Mouse (Mus musculus) lung, postnatal 0 days (tissue): ENCODE results near the gene 2210408I21Rik. TPM values are rescaled to one million over a fixed set of nuclear protein-coding genes. Genes with fewer than 3 reads are reported as not detected.
A peak's percentile ranks its signal among the peaks of the same experiment; 100 is the strongest.

Experiments
- ATAC-seq: fragments of 200-750 bp; cut with Nextera tagmentation; 2 replicates; pipeline ENCODE4 v1.8.0; 2017; ENCODE audit warnings: moderate library complexity
- DNase-seq: peaks from one replicate; pipeline ENCODE4 v3.0.0-alpha.2; 2016; ENCODE audit warnings: low spot score
- H3K27ac ChIP-seq: fragments of 300-500 bp; sonication (generic); 2 replicates; pipeline ENCODE4 v1.5.1; 2014; ENCODE audit warnings: antibody characterized with exemption, mild to moderate bottlenecking, low read length, mixed read lengths
- H3K27me3 ChIP-seq: fragments of 300-500 bp; sonication (generic); replicated peaks from 2 replicates; pipeline ENCODE4 v1.6.1; 2014; ENCODE audit warnings: low read length, mixed read lengths; ENCODE audit not compliant: insufficient read depth
- H3K36me3 ChIP-seq: fragments of 300-500 bp; sonication (generic); 2 replicates; pipeline ENCODE4 v1.6.1; 2014; ENCODE audit warnings: low read length, mixed read lengths; ENCODE audit not compliant: insufficient read depth
- H3K4me1 ChIP-seq: fragments of 300-500 bp; sonication (generic); 2 replicates; pipeline ENCODE4 v1.6.1; 2014; ENCODE audit warnings: antibody characterized with exemption, low read depth, low read length, mixed read lengths; ENCODE audit not compliant: insufficient read depth
- H3K4me2 ChIP-seq: fragments of 300-500 bp; sonication (generic); replicated peaks from 2 replicates; pipeline ENCODE4 v1.6.1; 2014; ENCODE audit warnings: low read depth, mild to moderate bottlenecking, low read length, moderate library complexity, mixed read lengths
- H3K4me3 ChIP-seq: fragments of 300-500 bp; sonication (generic); 2 replicates; pipeline ENCODE4 v1.5.1; 2014; ENCODE audit warnings: low read depth, low read length
- H3K9ac ChIP-seq: fragments of 300-500 bp; sonication (generic); replicated peaks from 2 replicates; pipeline ENCODE4 v1.6.1; 2014; ENCODE audit warnings: low read depth, mild to moderate bottlenecking
- H3K9me3 ChIP-seq: fragments of 300-500 bp; sonication (generic); 2 replicates; pipeline ENCODE4 v1.6.1; 2016; ENCODE audit warnings: low read length, mixed read lengths
- CTCF ChIP-seq: IDR thresholded peaks from 2 replicates; pipeline ENCODE4 v1.5.1; 2016; ENCODE audit warnings: antibody characterized with exemption, mild to moderate bottlenecking
- EP300 ChIP-seq: IDR thresholded peaks from 2 replicates; pipeline ENCODE4 v1.6.1; 2016; ENCODE audit warnings: antibody characterized with exemption, mild to moderate bottlenecking, control low read depth
- WGBS: fragments of 180-500 bp; shearing (Covaris S2); extraction: QIAGEN DNeasy Blood & Tissue Kit; methylation state at CpG from one replicate; pipeline ENCODE4 v1.1.7; 2014; 5-methylcytosine and 5-hydroxymethylcytosine counted together
- polyA plus RNA-seq: library from polyadenylated mRNA; unstranded; fragments of >200 nt; fragmentation: Nextera tagmentation; extraction: Ambion mirVana; gene quantifications from 2 replicates; pipeline ENCODE4 v1.2.1, GENCODE M21; 2015

2210408I21Rik gene
- polyA plus RNA-seq, 1 experiment from 2014 or later: 5.3 TPM

DNA sequence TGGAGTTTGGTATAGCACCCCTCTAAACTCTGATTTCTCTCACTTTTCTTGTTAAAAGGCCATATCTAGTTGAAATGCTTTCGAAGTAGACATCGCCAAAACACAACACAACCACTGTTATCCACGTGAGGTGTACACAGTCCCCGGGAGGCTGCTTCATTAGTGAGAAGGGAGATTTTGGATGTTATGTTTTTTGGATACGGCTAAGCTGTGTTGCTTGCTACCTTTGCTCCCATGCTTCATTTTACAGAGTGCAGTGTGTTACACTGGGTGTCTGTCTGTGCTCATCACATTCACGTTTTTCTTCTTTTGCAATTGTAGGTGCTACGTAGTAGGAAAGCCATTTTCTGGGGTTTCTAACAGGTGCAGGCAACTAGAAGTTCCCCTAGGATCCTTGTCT, 262.3 kb downstream of the 2210408I21Rik start:
- DNase-seq (no peak), ATAC-seq (no peak)
- no peak overlapping the region for H3K9ac ChIP-seq
- H3K4me3 ChIP-seq: no peak overlapping the region
- no peaks in the 10 kb centered on the region for H3K9me3 ChIP-seq
- no peaks in the 10 kb centered on the region for H3K4me1 ChIP-seq
- no peak for TF ChIP-seq EP300
- no peak for TF ChIP-seq CTCF
- no peak overlapping the region for H3K27ac ChIP-seq
- H3K27me3 ChIP-seq: no peaks in the 10 kb centered on the region
- no peak overlapping the region for H3K4me2 ChIP-seq
- no peaks in the 10 kb centered on the region for H3K36me3 ChIP-seq
- 85% methylated on average over 7 of the region's 7 CpGs for WGBS

DNA sequence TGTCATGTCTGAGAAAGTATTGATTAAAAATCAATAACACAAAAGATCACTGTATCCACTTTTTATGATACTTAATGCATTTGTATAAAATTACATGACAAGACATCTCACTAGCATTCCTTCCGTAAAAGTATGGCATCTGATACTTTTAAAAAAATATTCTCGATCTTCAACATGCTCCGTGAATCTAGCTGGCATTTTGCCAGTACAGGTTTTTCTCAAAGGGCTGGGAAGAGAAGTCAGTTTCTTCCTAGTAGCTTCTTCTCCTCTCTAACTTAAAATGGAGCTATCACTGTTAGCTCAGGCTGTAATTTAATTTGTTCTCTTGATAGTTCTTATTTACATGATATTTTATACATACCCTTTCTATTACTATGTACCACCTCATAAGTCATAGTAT, 263.1 kb downstream of the 2210408I21Rik start:
- H3K27me3 ChIP-seq: no peaks in the 10 kb centered on the region
- H3K4me1 ChIP-seq: no peaks in the 10 kb centered on the region
- WGBS: 64% methylated on average over 3 of the region's 3 CpGs
- H3K4me3 ChIP-seq: no peak overlapping the region
- ATAC-seq: no peak
- no peak for TF ChIP-seq EP300
- no peak for TF ChIP-seq CTCF
- no peak for DNase-seq
- no peak overlapping the region for H3K27ac ChIP-seq
- H3K9ac ChIP-seq: no peak overlapping the region
- no peaks in the 10 kb centered on the region for H3K36me3 ChIP-seq
- H3K4me2 ChIP-seq: no peak overlapping the region
- no peaks in the 10 kb centered on the region for H3K9me3 ChIP-seq

DNA sequence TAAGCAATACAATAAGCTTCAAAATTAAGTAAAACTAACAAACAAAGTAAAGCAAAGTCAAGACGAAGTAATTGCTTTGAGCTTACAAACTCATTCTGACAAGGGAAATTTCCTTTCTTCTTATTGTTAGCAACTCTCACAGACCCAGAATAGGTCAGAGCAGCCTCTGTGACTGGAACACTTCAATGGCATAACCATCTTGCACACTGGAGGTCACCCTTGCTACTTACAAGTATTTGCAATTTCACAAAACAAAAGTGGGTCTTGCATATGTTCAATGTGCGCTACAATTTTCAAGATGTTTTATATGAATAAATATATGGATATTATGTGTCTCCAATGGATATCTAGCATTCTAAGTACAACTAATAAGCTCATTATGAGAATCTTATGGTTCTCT, 265.4 kb downstream of the 2210408I21Rik start:
- TF ChIP-seq EP300: no peak
- no peak for TF ChIP-seq CTCF
- Histone ChIP-seq H3K9me3 (no peaks in the 10 kb centered on the region), H3K27me3 (no peaks in the 10 kb centered on the region), H3K4me3 (no peak overlapping the region), H3K9ac (no peak overlapping the region), H3K36me3 (no peaks in the 10 kb centered on the region), H3K4me2 (no peak overlapping the region), H3K4me1 (no peaks in the 10 kb centered on the region), H3K27ac (no peak overlapping the region)
- WGBS: 79% methylated on average over 2 of the region's 2 CpGs
- DNase-seq: no peak
- ATAC-seq: no peak

DNA sequence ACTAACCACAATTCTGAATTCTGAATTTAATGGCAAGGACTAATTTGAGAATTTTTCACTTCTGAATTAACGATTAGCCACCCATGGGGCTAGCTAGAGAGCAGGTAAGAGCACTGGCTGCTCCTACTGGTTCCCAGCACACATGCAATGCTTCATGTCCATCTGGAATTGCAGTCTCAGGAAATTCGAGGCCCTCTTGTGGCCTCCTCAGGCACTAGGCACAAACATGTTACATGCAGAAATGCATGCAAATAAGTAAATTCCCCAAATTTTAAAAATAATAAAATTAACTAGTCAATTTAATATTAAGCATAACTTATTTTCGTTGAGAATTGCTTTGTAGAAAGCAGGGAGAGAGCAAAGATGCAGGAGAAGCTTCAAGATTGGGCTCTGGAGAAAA, 273.2 kb downstream of the 2210408I21Rik start:
- Histone ChIP-seq H3K4me3 (no peak overlapping the region), H3K36me3 (no peaks in the 10 kb centered on the region), H3K9me3 (no peaks in the 10 kb centered on the region), H3K4me1 (no peaks in the 10 kb centered on the region), H3K27me3 (no peaks in the 10 kb centered on the region), H3K9ac (no peak overlapping the region), H3K4me2 (no peak overlapping the region), H3K27ac (no peak overlapping the region)
- 66% methylated on average over 3 of the region's 3 CpGs for WGBS
- TF ChIP-seq EP300: no peak
- TF ChIP-seq CTCF: peak; percentile 22
- no peak for ATAC-seq
- no peak for DNase-seq

DNA sequence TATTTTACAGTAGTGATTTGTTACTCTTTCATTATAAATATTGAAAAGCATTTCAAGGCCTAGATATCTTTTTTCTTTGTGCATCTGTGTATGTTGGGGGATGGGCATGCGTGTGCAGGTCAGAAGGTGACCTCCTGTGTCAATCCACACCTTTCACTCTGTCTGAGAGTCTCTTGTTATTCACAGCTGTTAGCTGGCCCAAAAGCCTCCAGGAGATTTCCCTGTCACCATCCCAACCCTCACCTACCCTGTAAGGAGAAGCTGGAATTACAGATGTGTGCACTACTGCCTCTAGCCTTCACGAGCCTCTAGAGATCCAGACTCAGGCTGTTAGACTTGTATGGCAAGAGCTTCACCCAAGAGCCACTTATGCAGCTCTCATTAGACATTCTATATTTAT, 274.5 kb downstream of the 2210408I21Rik start:
- no peaks in the 10 kb centered on the region for H3K36me3 ChIP-seq
- no peak overlapping the region for H3K4me2 ChIP-seq
- H3K4me1 ChIP-seq: no peaks in the 10 kb centered on the region
- H3K4me3 ChIP-seq: no peak overlapping the region
- ATAC-seq (no peak), DNase-seq (no peak)
- 20% methylated on average over 2 of the region's 2 CpGs for WGBS
- H3K27me3 ChIP-seq: no peaks in the 10 kb centered on the region
- H3K27ac ChIP-seq: no peak overlapping the region
- H3K9me3 ChIP-seq: no peaks in the 10 kb centered on the region
- no peak overlapping the region for H3K9ac ChIP-seq
- TF ChIP-seq CTCF: no peak
- no peak for TF ChIP-seq EP300

DNA sequence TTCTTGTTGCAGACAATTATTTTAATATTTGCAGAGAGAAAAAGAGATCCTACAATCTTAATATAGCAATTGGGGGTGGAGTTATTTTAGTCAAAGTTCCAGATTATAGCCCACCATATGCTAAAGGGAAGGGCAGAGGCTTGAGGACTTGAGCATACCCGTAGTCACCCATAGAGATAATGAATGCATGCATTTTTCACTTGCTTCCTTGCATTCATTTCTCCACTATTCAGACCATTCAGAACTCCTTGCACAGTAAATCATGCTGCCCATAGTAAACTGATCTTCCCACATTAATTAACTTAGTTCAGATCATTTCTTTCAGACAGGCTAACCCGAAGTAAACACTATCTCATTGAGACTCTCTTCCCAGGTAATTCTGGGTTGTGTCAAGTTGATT, 277.5 kb downstream of the 2210408I21Rik start:
- H3K4me1 ChIP-seq: no peaks in the 10 kb centered on the region
- H3K4me3 ChIP-seq: no peak overlapping the region
- H3K27me3 ChIP-seq: no peaks in the 10 kb centered on the region
- H3K9me3 ChIP-seq: no peaks in the 10 kb centered on the region
- H3K27ac ChIP-seq: no peak overlapping the region
- DNase-seq (no peak), ATAC-seq (no peak)
- no peak overlapping the region for H3K4me2 ChIP-seq
- 79% methylated on average over 2 of the region's 2 CpGs for WGBS
- TF ChIP-seq EP300: no peak
- TF ChIP-seq CTCF: no peak
- H3K9ac ChIP-seq: no peak overlapping the region
- no peaks in the 10 kb centered on the region for H3K36me3 ChIP-seq

DNA sequence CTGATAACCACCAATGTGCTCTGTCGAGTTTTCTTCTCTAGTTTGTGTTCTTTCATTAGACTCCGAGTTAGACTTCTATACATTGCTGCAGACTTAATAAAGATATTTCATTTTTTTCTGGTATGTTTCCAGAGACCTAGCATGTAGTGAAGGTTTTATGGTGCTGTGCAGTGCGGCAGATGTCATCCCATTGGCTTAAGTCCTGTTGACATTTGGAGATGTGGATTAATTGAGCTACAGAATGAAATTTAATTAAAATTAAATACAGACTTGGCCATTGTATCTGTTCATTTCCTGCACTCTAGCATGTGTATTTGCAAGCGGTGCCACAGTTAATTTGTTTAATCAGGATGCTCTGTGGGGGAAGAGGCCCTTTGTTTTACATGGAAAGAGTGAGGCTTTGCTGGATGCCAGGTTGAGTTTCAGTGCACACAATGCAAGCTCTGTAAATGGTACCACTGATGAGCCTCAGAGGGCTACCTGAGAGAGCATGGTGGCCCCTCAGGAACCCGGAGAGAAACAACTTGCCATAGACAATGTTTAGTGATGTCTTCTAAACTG, 314.7 kb downstream of the 2210408I21Rik start:
- Histone ChIP-seq H3K4me1 (no peaks in the 10 kb centered on the region), H3K27ac (no peak overlapping the region), H3K27me3 (no peaks in the 10 kb centered on the region), H3K9me3 (no peaks in the 10 kb centered on the region), H3K9ac (no peak overlapping the region), H3K4me2 (no peak overlapping the region), H3K4me3 (no peak overlapping the region), H3K36me3 (no peaks in the 10 kb centered on the region)
- DNase-seq: no peak
- ATAC-seq: no peak
- 86% methylated on average over 5 of the region's 5 CpGs for WGBS
- TF ChIP-seq CTCF (no peak), EP300 (no peak)
